Mouse (Mus musculus) liver, embryonic 14.5 days (tissue): Measurements from ENCODE around the gene 1700001K19Rik. TPM values are rescaled to one million over a fixed set of nuclear protein-coding genes. Genes with fewer than 3 reads are reported as not detected.
A peak's percentile ranks its signal among the peaks of the same experiment; 100 is the strongest.

Source experiments
- ATAC-seq: fragments of 200-750 bp; cut with Nextera tagmentation; 2 replicates; pipeline ENCODE4 v1.8.0; 2017; ENCODE audit warnings: moderate number of reproducible peaks, mild to moderate bottlenecking, moderate library complexity; ENCODE audit not compliant: insufficient read depth
- DNase-seq, 3 experiments: peaks; one replicate each; pipeline ENCODE4 v3.0.0-alpha.2; 2012 to 2013; ENCODE audit warnings: low read depth in 3 of 3, low spot score in 3 of 3
- H3K27ac ChIP-seq: fragments of 300-500 bp; sonication (generic); 2 replicates; pipeline ENCODE4 v1.5.1; 2014; ENCODE audit warnings: moderate library complexity, mild to moderate bottlenecking, control low read depth, inconsistent platforms
- H3K27me3 ChIP-seq: fragments of 300-500 bp; sonication (generic); 2 replicates; pipeline ENCODE4 v1.6.1; 2014; ENCODE audit warnings: mild to moderate bottlenecking, low read length, moderate library complexity; ENCODE audit not compliant: control insufficient read depth, insufficient read depth
- H3K36me3 ChIP-seq: fragments of 300-500 bp; sonication (generic); replicated peaks from 2 replicates; pipeline ENCODE4 v1.6.1; 2014; ENCODE audit warnings: low read depth; ENCODE audit not compliant: control insufficient read depth, insufficient read depth
- H3K4me1 ChIP-seq, 2 experiments: fragments of 200-500 bp in 1 of 2; fragments of 300-500 bp in 1 of 2; sonication (generic) in 1 of 2; replicated peaks; 2 replicates each; pipeline ENCODE4 v1.6.1; 2012 to 2014; ENCODE audit warnings: antibody characterized with exemption in 1 of 2, inconsistent platforms in 1 of 2, low read length in 1 of 2; ENCODE audit not compliant: control insufficient read depth in 2 of 2, insufficient read depth in 2 of 2
- H3K4me2 ChIP-seq: fragments of 300-500 bp; sonication (generic); 2 replicates; pipeline ENCODE4 v1.6.1; 2014; ENCODE audit warnings: low read depth, mild to moderate bottlenecking, control low read depth, moderate library complexity
- H3K4me3 ChIP-seq, 2 experiments: fragments of 200-500 bp in 1 of 2; fragments of 300-500 bp in 1 of 2; sonication (generic) in 1 of 2; 2 replicates each; pipeline ENCODE4 v1.5.1; 2012 to 2014; ENCODE audit warnings: low read depth in 2 of 2, low read length in 2 of 2, mild to moderate bottlenecking in 2 of 2, control low read depth in 1 of 2, inconsistent platforms in 1 of 2, moderate library complexity in 1 of 2; ENCODE audit not compliant: insufficient read depth in 1 of 2
- H3K9ac ChIP-seq: fragments of 300-500 bp; sonication (generic); replicated peaks from 2 replicates; pipeline ENCODE4 v1.6.1; 2014; ENCODE audit warnings: mild to moderate bottlenecking, control low read depth, moderate library complexity
- H3K9me3 ChIP-seq: fragments of 300-500 bp; sonication (generic); 2 replicates; pipeline ENCODE4 v1.6.1; 2016; ENCODE audit warnings: low read length, mixed read lengths; ENCODE audit not compliant: control insufficient read depth
- CTCF ChIP-seq: IDR thresholded peaks from 2 replicates; pipeline ENCODE4 v1.5.1; 2016; ENCODE audit warnings: antibody characterized with exemption, low read depth, control low read depth
- EP300 ChIP-seq: IDR thresholded peaks from 2 replicates; pipeline ENCODE4 v1.6.1; 2016; ENCODE audit warnings: antibody characterized with exemption, low read depth
- WGBS: fragments of 180-500 bp; shearing (Covaris S2); extraction: QIAGEN DNeasy Blood & Tissue Kit; methylation state at CpG from one replicate; pipeline ENCODE4 v1.1.7; 2014; ENCODE audit not compliant: insufficient replicate concordance; 5-methylcytosine and 5-hydroxymethylcytosine counted together
- polyA plus RNA-seq, 2 experiments: library from polyadenylated mRNA; depleted of rRNA in 1 of 2; stranded (reverse) in 1 of 2; unstranded in 1 of 2; fragments of >200 nt; fragmentation: Nextera tagmentation in 1 of 2; extraction: Ambion mirVana in 1 of 2; gene quantifications; 2 replicates each; pipeline versions ENCODE4 v1.2.1 to v1.2.3; 2012 to 2014

The 1700001K19Rik gene
- polyA plus RNA-seq, 2 experiments: not detected

DNA sequence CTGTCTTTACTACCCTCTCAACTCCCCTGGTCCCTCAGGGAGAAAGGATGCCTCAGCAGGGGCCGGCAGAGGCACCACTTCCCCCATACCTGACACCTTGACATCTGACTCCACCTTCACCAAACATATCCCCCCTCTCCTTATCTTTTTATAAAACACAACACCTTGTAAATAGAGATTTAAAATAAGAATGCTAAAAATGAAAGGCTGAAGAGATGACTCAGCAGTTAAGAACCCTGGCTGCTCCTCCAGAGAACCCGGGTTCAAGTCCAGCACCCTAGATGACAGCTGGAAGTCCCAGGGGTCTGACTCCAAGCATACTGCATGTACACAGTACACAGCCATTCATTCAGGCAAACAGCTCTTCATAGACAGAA lies 16.7 kb upstream of the 1700001K19Rik start:
- no peak for DNase-seq
- Histone ChIP-seq H3K9ac (peak overlapping the region; percentile 63), H3K4me3 (peak overlapping the region; percentile 17 to 18; a peak in 2 of 4 replicates), H3K9me3 (no peaks in the 10 kb centered on the region), H3K27ac (peak overlapping the region; percentile 95), H3K27me3 (no peaks in the 10 kb centered on the region), H3K4me1 (peaks cover 40 to 57% of the 10 kb centered on the region in 2 experiments), H3K4me2 (peak overlapping the region; percentile 87), H3K36me3 (peaks cover 7% of the 10 kb centered on the region)
- TF ChIP-seq CTCF (no peak), EP300 (no peak)
- 19% methylated on average over 2 of the region's 2 CpGs for WGBS
- no peak for ATAC-seq

DNA sequence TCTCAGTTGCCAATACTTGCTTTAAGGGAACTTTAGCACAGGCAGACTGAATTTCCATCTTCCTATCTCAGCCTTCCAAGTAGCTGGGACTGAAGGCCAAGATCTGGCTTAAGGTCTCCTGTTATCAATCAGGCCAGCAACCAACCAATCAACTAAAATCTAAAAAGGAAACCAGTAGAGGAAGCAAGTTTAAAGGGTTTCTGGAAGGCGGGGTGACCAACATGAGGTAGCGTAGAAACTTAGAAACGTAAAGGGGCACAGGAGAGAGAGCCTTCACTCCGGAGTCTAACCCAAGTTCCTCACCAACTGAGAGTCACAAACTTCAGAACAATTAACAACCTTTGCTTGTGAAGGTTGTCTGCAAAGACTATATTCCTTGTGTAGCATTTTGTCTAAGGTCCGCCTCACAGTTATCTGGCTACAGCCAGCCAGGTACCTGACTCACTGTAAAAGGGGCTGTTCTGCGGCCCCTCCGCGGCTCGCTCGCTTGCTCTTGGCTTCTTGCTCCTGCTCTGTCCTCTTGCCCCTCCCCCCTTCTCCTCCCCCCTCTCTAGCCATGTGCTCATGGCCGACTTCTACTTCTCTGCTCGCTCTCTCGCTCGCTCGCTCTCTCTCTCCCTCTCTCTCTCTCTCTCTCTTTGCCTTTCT lies 16.2 kb upstream of the 1700001K19Rik start:
- H3K4me1 ChIP-seq: peaks cover 41 to 57% of the 10 kb centered on the region in 2 experiments
- no peak for DNase-seq
- peaks cover 11% of the 10 kb centered on the region for H3K36me3 ChIP-seq
- peak overlapping the region; percentile 63 for H3K9ac ChIP-seq
- no peak for TF ChIP-seq CTCF
- TF ChIP-seq EP300: peak; percentile 12; the same call in 1 of the 2 replicates
- ATAC-seq: peak; percentile 9; the same call in 1 of the 2 replicates
- H3K27ac ChIP-seq: peak overlapping the region; percentile 95
- H3K4me3 ChIP-seq: peak overlapping the region; percentile 17 to 18; a peak in 2 of 4 replicates
- WGBS: 7% methylated on average over 15 of the region's 15 CpGs
- no peaks in the 10 kb centered on the region for H3K27me3 ChIP-seq
- peak overlapping the region; percentile 87 for H3K4me2 ChIP-seq
- no peaks in the 10 kb centered on the region for H3K9me3 ChIP-seq

- Histone ChIP-seq H3K4me2 (peak overlapping the region; percentile 87), H3K27ac (peak overlapping the region; percentile 95), H3K9ac (peak overlapping the region; percentile 82), H3K36me3 (peaks cover 16% of the 10 kb centered on the region), H3K9me3 (no peaks in the 10 kb centered on the region), H3K27me3 (no peaks in the 10 kb centered on the region), H3K4me3 (0 out of 4 replicates have a peak overlapping the region, but pooled peaks of 1 of the 2 experiments have one; percentile 6), H3K4me1 (peaks cover 41 to 57% of the 10 kb centered on the region in 2 experiments)
- 42% methylated on average over 1 of the region's 1 CpGs for WGBS
- TF ChIP-seq EP300 (no peak), CTCF (no peak)
- no peak for DNase-seq
- no peak for ATAC-seq
Measured at GRCm38 (mm10) chr12:110698080-110698479, 15.7 kb upstream of the 1700001K19Rik start.

GRCm38 (mm10) chr12:110697457-110697856 lies 15.0 kb upstream of the 1700001K19Rik start:
- H3K9ac ChIP-seq: peak overlapping the region; percentile 82
- no peak for TF ChIP-seq EP300
- TF ChIP-seq CTCF: no peak
- H3K4me1 ChIP-seq: peaks cover 41 to 57% of the 10 kb centered on the region in 2 experiments
- H3K9me3 ChIP-seq: no peaks in the 10 kb centered on the region
- H3K27ac ChIP-seq: peak overlapping the region; percentile 95
- H3K27me3 ChIP-seq: no peaks in the 10 kb centered on the region
- ATAC-seq (no peak), DNase-seq (no peak)
- peak overlapping the region in 1 of 2 experiments; percentile 96; a peak in 2 of 4 replicates for H3K4me3 ChIP-seq
- WGBS: 20% methylated on average over 5 of the region's 5 CpGs
- H3K4me2 ChIP-seq: peak overlapping the region; percentile 87
- peaks cover 20% of the 10 kb centered on the region for H3K36me3 ChIP-seq

- no peak for ATAC-seq
- H3K36me3 ChIP-seq: peaks cover 24% of the 10 kb centered on the region
- H3K27ac ChIP-seq: peak overlapping the region; percentile 95
- H3K4me1 ChIP-seq: peaks cover 41 to 57% of the 10 kb centered on the region in 2 experiments
- no peaks in the 10 kb centered on the region for H3K27me3 ChIP-seq
- no peak for TF ChIP-seq EP300
- TF ChIP-seq CTCF: no peak
- H3K9ac ChIP-seq: peak overlapping the region; percentile 82
- no peak for DNase-seq
- H3K4me2 ChIP-seq: peak overlapping the region; percentile 87
- no peaks in the 10 kb centered on the region for H3K9me3 ChIP-seq
- H3K4me3 ChIP-seq: peak overlapping the region; percentile 82 to 96
- 23% methylated on average over 9 of the region's 9 CpGs for WGBS
Measured at GRCm38 (mm10) chr12:110696975-110697400, 14.6 kb upstream of the 1700001K19Rik start.
